ENCODE assay signal across 31 mouse cellular contexts in genomic region chr16:58637448-58637847, GRCm38 (mm10). TPM values are rescaled to one million over a fixed set of nuclear protein-coding genes. Genes with fewer than 3 reads are reported as not detected.
A peak's percentile ranks its signal among the peaks of the same experiment; 100 is the strongest.
DNase-seq lines count a peak whose midpoint lies in the region; ATAC-seq and TF ChIP-seq lines count a peak whose summit lies in the region.
"Had no signal": no experiment of that assay in that cellular context is flagged by ENCODE, and none has a peak within 500 bp of the region (broad histone marks: within the 10 kb centered on the region; RNA-seq: fewer than 3 reads in every experiment).

No protein-coding gene starts in this region.

- H3K4me3 ChIP-seq in heart, embryonic 12.5 days, result no peak overlapping the region
- H3K4me3 ChIP-seq in liver, embryonic 13.5 days (replicated peaks), result no peak overlapping the region
- no peak overlapping the region for H3K4me3 ChIP-seq in midbrain, embryonic 15.5 days
- no peak overlapping the region for H3K4me3 ChIP-seq in layer of hippocampus, adult 2 months
- H3K4me3 ChIP-seq: embryonic facial prominence, embryonic 10.5 days; hindbrain, embryonic 10.5 days; intestine, embryonic 15.5 days; midbrain, embryonic 12.5 days; neural tube, embryonic 12.5 days had no signal

- no peak for TF ChIP-seq CTCF in layer of hippocampus, adult 2 months (conservative IDR thresholded peaks at IDR 0.05)

- H3K4me2 ChIP-seq in heart, embryonic 12.5 days, result no peak overlapping the region
- H3K4me2 ChIP-seq in liver, embryonic 13.5 days, result peak overlapping the region; percentile 19; the same call in 1 of the 2 replicates
- no peak overlapping the region for H3K4me2 ChIP-seq in midbrain, embryonic 15.5 days
- H3K4me2 ChIP-seq: intestine, embryonic 15.5 days; midbrain, embryonic 12.5 days; neural tube, embryonic 12.5 days had no signal

- intact Hi-C loops in heart, postnatal 14 days (cut with DNase I), result no loop called here

- WGBS in heart, embryonic 12.5 days, result 66% methylated on average over 4 of the region's 4 CpGs
- WGBS in liver, embryonic 13.5 days (ENCODE audit: insufficient replicate concordance), result 17% methylated on average over 4 of the region's 4 CpGs
- 83% methylated on average over 4 of the region's 4 CpGs for WGBS in midbrain, embryonic 15.5 days

- H3K9me3 ChIP-seq in heart, embryonic 12.5 days (replicated peaks), result no peaks in the 10 kb centered on the region
- no peaks in the 10 kb centered on the region for H3K9me3 ChIP-seq in liver, embryonic 13.5 days (replicated peaks)
- H3K9me3 ChIP-seq in midbrain, embryonic 15.5 days, result no peaks in the 10 kb centered on the region
- H3K9me3 ChIP-seq: embryonic facial prominence, embryonic 10.5 days; hindbrain, embryonic 10.5 days; intestine, embryonic 15.5 days; midbrain, embryonic 12.5 days; neural tube, embryonic 12.5 days had no signal

- no peaks in the 10 kb centered on the region for H3K4me1 ChIP-seq in heart, embryonic 12.5 days (replicated peaks)
- H3K4me1 ChIP-seq in liver, embryonic 13.5 days (replicated peaks), result peaks cover 19% of the 10 kb centered on the region
- H3K4me1 ChIP-seq in midbrain, embryonic 15.5 days, result no peaks in the 10 kb centered on the region
- H3K4me1 ChIP-seq: embryonic facial prominence, embryonic 10.5 days; hindbrain, embryonic 10.5 days; intestine, embryonic 15.5 days; midbrain, embryonic 12.5 days; neural tube, embryonic 12.5 days had no signal

- DNase-seq in heart, postnatal 14 days, result no peak
- DNase-seq in c-Kit-positive CD71-positive TER-119-negative erythroid progenitor cells, embryonic 14.5 days (ENCODE audit: low read depth), result peak; percentile 51
- peak; percentile 37 for DNase-seq in liver, embryonic 13.5 days
- DNase-seq in layer of hippocampus, adult 2 months (ENCODE audit: low spot score in 2 of 2), result no peak
- no peak for DNase-seq in MN1 (ENCODE audit: low spot score)
- DNase-seq: adrenal gland, postnatal 14 days; cerebellum, adult 9-10 months; gastrocnemius, postnatal 36 days; kidney, adult 8-10 months; kidney, postnatal 10 days; lung, adult 18-20 months; lung, postnatal 10 days; retina, postnatal 1 day; right cerebral cortex, postnatal 25 days; spleen, adult 18-20 months had no signal

- peak; percentile 90 for ATAC-seq in heart, embryonic 12.5 days (ENCODE audit: insufficient number of reproducible peaks, low FRiP score)
- ATAC-seq in liver, embryonic 13.5 days (ENCODE audit: low read depth), result peak; percentile 86
- no peak for ATAC-seq in midbrain, embryonic 15.5 days (replicated peaks)
- ATAC-seq: hindbrain, embryonic 16.5 days; intestine, embryonic 15.5 days had no signal

- H3K36me3 ChIP-seq in heart, embryonic 12.5 days, result no peaks in the 10 kb centered on the region
- H3K36me3 ChIP-seq in liver, embryonic 13.5 days, result no peaks in the 10 kb centered on the region
- H3K36me3 ChIP-seq in midbrain, embryonic 15.5 days (replicated peaks), result no peaks in the 10 kb centered on the region
- H3K36me3 ChIP-seq: embryonic facial prominence, embryonic 10.5 days; hindbrain, embryonic 10.5 days; intestine, embryonic 15.5 days; midbrain, embryonic 12.5 days; neural tube, embryonic 12.5 days had no signal

- H3K27ac ChIP-seq in heart, embryonic 12.5 days (ENCODE audit: poor library complexity, severe bottlenecking), result no peak overlapping the region
- peak overlapping the region; percentile 60 for H3K27ac ChIP-seq in liver, embryonic 13.5 days
- no peak overlapping the region for H3K27ac ChIP-seq in midbrain, embryonic 15.5 days
- H3K27ac ChIP-seq in layer of hippocampus, adult 2 months, result no peak overlapping the region
- H3K27ac ChIP-seq: embryonic facial prominence, embryonic 10.5 days; hindbrain, embryonic 10.5 days; intestine, embryonic 15.5 days; midbrain, embryonic 12.5 days; neural tube, embryonic 12.5 days had no signal

- H3K27me3 ChIP-seq in heart, embryonic 12.5 days (replicated peaks), result no peaks in the 10 kb centered on the region
- H3K27me3 ChIP-seq in liver, embryonic 13.5 days, result no peaks in the 10 kb centered on the region
- no peaks in the 10 kb centered on the region for H3K27me3 ChIP-seq in midbrain, embryonic 15.5 days (replicated peaks)
- H3K27me3 ChIP-seq: intestine, embryonic 15.5 days; midbrain, embryonic 12.5 days; neural tube, embryonic 12.5 days had no signal

- no peak overlapping the region for H3K9ac ChIP-seq in heart, embryonic 12.5 days
- peak overlapping the region; percentile 42 for H3K9ac ChIP-seq in liver, embryonic 13.5 days
- H3K9ac ChIP-seq in midbrain, embryonic 15.5 days, result no peak overlapping the region
- H3K9ac ChIP-seq: intestine, embryonic 15.5 days; midbrain, embryonic 12.5 days; neural tube, embryonic 12.5 days had no signal

RNA-seq across cellular contexts. Expression of gene E330017A01Rik, which starts 1.1 kb away (rescaled TPM):
- 0.17 TPM in 1 of 2 replicates, not detected in the other for polyA plus RNA-seq in heart, embryonic 12.5 days (2016; fragmentation: Nextera tagmentation; extraction: Ambion mirVana)
- not detected for total RNA-seq in heart, postnatal 14 days (2021)
- polyA plus RNA-seq in liver, embryonic 13.5 days (2015; fragmentation: Nextera tagmentation; extraction: Ambion mirVana), result not detected in 2 replicates
- not detected in 2 replicates for polyA plus RNA-seq in midbrain, embryonic 15.5 days (2015; fragmentation: Nextera tagmentation; extraction: Ambion mirVana)
- total RNA-seq in layer of hippocampus, adult 2 months (2021), result not detected
- total RNA-seq: adrenal gland, postnatal 14 days; ES-E14; gastrocnemius, adult 18-20 months; gastrocnemius, postnatal 36 days; layer of hippocampus, postnatal 14 days; left cerebral cortex, adult 8-10 months had no signal
- polyA plus RNA-seq: embryonic facial prominence, embryonic 10.5 days; forebrain, embryonic 11.5 days; heart, embryonic 14.5 days; hindbrain, embryonic 10.5 days; hindbrain, embryonic 16.5 days; intestine, embryonic 15.5 days; limb, embryonic 11.5 days; midbrain, embryonic 12.5 days; thymus, postnatal 0 days had no signal

RNA-seq across cellular contexts. Expression of gene Gm813, which starts 20.7 kb away (rescaled TPM):
- not detected in 2 replicates for polyA plus RNA-seq in heart, embryonic 12.5 days (2016; fragmentation: Nextera tagmentation; extraction: Ambion mirVana)
- not detected for total RNA-seq in heart, postnatal 14 days (2021)
- polyA plus RNA-seq in liver, embryonic 13.5 days (2015; fragmentation: Nextera tagmentation; extraction: Ambion mirVana), result not detected in 2 replicates
- polyA plus RNA-seq in midbrain, embryonic 15.5 days (2015; fragmentation: Nextera tagmentation; extraction: Ambion mirVana), result not detected in 2 replicates
- not detected for total RNA-seq in layer of hippocampus, adult 2 months (2021)
- total RNA-seq: adrenal gland, postnatal 14 days; ES-E14; gastrocnemius, adult 18-20 months; gastrocnemius, postnatal 36 days; layer of hippocampus, postnatal 14 days; left cerebral cortex, adult 8-10 months had no signal
- polyA plus RNA-seq: embryonic facial prominence, embryonic 10.5 days; forebrain, embryonic 11.5 days; heart, embryonic 14.5 days; hindbrain, embryonic 10.5 days; hindbrain, embryonic 16.5 days; intestine, embryonic 15.5 days; limb, embryonic 11.5 days; midbrain, embryonic 12.5 days; neural tube, embryonic 12.5 days; thymus, postnatal 0 days had no signal

RNA-seq across cellular contexts. Expression of gene Cpox, which starts 32.6 kb away (rescaled TPM):
- 39.9 and 48.0 TPM in 2 replicates for polyA plus RNA-seq in heart, embryonic 12.5 days (2016; fragmentation: Nextera tagmentation; extraction: Ambion mirVana)
- total RNA-seq in heart, postnatal 14 days (2021), result 10 to 100 TPM; 29.3 to 30.6 TPM
- polyA plus RNA-seq in liver, embryonic 13.5 days (2015; fragmentation: Nextera tagmentation; extraction: Ambion mirVana), result 422 and 453 TPM in 2 replicates
- polyA plus RNA-seq in midbrain, embryonic 15.5 days (2015; fragmentation: Nextera tagmentation; extraction: Ambion mirVana), result 15.5 and 15.8 TPM in 2 replicates
- total RNA-seq in layer of hippocampus, adult 2 months (2021), result 10 to 100 TPM; 48.8 to 58.6 TPM

Comparison
In these comparisons a context has a peak if more than half of its experiments do, and no peak if none do; other contexts are left out.
1. DNase-seq: peak in c-Kit-positive CD71-positive TER-119-negative erythroid progenitor cells, embryonic 14.5 days (single experiment) and liver, embryonic 13.5 days (single experiment); none in heart, postnatal 14 days (0 of 2), layer of hippocampus, adult 2 months (0 of 2) and MN1 (single experiment).